Mouse (Mus musculus) erythroblast, embryonic 14.5 days (primary cell): ENCODE results near the gene Abcd4.

Experiments used
- GATA1 ChIP-seq: IDR thresholded peaks from 2 replicates; pipeline ENCODE4 v1.6.1; 2012; ENCODE audit warnings: low read length, inconsistent platforms, mixed read lengths
- TAL1 ChIP-seq: IDR thresholded peaks from 3 replicates; pipeline ENCODE4 v1.6.1; 2012; ENCODE audit warnings: low read length, inconsistent platforms, mixed read lengths

GRCm38 (mm10) chr12:84577768-84578439, 39.3 kb downstream of the Abcd4 start:
- TF ChIP-seq TAL1 (no peak), GATA1 (no peak)
